Mouse (Mus musculus): Measurements from ENCODE around the gene Slc35b2.

Slc35b2 gene

DNA sequence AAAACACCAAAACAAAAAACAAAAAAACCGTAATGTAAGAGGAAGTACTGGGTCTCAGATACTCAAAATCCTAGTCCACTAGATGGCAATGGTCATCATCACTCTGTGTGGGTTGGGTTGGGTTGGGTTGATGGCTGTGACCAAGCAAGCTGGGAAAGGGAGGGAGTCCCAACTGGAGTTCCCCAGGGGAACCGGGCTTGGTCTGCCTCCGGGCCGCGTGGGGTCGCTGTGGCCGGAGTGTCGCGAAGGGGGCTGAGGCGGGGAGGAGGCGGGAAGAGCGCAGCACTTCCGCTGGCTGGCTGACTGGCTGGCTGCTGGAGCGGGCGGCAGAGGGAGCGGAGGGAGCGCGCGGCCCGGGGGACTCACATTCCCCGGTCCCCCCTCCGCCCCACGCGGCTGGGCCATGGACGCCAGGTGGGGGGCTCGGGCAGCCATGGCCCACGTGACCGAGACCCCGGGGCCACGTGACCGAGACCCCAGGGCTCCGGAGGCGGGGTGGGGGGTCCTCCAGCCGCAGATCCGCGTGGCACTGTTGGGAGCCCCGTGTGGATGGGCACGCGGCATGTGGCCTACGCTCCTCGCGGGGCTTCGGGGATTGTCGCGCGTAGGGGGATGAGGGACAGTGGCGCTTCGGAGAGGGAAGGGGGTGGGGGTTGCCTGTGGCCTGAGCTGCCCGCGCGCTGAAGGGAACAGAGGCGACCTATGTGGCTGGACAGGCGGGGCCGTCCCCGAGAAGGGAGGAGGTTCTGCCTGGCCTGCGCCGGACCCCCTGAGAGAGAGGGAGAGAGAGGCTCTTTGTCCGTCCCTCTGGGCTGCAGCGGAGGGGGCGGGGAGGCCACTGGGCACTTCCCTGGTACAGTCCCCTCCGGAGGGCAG lies at the start of gene Slc35b2:
TSS of gene Slc35b2 (plus strand) at position 220 of the 876 bp plus-strand sequence.
- DNase-seq (ENCODE audit: extremely low read depth, insufficient read length, low spot score), result peak; percentile 96

DNA sequence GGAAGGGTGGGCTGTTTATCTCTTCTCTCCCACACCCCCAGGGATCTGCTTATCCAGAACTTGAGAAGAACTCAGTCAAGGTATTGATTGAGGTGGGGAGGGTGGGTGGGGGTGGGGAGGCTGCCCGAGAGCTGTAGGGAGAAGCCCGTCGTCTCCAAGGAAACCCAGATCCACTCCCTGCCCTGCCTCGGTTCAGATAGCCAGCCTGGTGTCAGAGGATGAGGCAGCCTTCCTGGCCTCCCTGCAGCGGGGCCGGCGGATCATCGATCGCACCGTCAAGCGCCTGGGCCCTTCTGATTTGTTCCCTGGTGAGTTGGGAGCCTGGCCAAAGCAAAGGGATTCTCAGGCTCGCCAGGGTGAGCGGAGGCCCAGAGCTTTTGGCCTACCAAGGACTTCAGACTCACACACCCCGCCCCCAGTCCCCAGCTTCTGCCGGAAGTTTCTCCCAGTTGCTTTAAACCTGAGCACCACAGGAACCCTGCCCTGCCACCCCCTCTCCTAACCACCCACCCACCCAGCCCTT lies 48.4 kb upstream of the Slc35b2 start:
- DNase-seq (ENCODE audit: extremely low read depth, insufficient read length, low spot score), result no peak

DNA sequence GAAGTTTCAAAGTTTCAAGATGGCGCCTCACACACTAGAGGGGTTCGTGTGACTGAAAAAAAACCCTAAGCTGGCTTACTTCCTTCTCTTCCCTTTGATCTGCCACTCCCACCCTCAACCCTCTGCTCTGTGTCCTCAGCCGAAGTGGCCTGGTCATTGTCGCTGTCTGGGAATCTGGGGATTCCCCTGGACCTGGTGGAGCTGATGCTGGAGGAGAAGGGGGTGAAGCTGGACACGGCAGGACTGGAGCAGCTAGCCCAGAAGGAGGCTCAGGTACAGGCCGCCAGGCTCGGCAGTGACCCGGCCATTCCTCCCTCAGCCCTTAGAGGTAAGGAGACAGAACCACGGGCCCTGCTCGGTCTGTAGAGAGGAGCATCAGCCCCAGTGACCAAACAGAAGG lies 47.9 kb upstream of the Slc35b2 start:
- no peak for DNase-seq (ENCODE audit: extremely low read depth, insufficient read length, low spot score)

DNA sequence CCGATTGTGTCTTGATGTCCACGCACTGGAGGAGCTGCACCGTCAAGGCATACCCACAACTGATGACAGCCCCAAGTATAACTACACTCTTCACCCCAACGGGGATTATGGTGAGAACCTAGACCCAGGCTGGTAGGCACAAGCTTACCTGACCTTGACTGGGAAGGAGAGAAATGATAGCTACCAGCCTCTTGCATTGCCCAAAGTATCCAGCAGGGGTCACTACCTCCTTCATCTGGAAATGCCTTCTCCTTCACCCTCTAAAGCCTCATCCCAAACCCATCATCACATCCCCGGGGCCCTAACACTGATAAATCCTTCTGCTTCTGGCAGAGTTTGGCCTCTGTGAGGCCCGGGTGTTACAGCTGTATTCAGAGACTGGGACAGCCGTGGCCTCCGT lies 47.2 kb upstream of the Slc35b2 start:
- DNase-seq (ENCODE audit: extremely low read depth, insufficient read length, low spot score), result no peak

DNA sequence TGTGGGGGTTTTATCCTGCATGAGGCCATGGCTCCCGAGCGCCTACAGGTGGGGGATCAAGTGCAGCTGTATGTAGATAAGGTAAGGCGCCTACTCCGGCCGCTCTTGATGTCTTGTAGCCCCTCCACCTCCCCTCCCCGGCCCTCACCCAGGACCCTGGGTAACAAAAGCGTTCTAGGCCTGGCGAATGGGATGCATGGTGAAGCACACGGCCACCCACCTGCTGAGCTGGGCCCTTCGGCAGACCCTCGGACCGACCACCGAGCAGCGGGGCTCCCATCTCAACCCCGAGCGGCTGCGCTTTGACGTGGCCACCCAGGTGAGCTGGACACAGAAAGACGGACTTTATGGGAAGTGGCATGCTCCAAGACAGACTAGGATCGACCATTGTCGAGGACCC lies 46.5 kb upstream of the Slc35b2 start:
- DNase-seq (ENCODE audit: extremely low read depth, insufficient read length, low spot score), result no peak

DNA sequence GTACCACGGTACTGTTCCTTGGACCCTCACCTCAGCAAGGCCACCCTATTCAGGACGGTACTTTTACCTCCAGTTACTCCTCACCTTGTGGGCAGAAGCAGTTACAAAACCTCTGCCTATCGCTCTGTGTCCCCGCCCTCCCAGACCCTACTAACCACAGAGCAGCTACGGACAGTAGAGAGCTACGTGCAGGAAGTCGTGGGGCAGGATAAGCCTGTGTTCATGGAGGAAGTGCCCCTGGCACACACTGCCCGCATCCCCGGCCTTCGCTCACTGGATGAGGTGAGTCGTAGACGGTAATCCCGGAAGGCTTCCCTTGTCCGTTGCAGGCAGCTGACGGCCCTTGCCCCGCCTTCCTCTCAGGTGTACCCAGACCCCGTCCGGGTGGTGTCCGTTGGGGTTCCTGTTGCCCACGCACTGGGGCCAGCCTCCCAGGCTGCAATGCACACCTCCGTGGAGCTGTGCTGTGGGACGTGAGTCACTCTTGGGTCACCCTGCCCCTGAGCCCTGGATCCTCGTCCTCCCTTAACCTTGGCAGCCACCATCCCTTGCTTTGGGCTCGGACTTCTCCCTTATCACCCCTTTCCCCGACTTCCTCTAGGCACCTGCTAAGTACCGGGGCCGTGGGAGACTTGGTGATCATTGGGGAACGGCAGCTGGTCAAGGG lies 46.0 kb upstream of the Slc35b2 start:
- no peak for DNase-seq (ENCODE audit: extremely low read depth, insufficient read length, low spot score)

DNA sequence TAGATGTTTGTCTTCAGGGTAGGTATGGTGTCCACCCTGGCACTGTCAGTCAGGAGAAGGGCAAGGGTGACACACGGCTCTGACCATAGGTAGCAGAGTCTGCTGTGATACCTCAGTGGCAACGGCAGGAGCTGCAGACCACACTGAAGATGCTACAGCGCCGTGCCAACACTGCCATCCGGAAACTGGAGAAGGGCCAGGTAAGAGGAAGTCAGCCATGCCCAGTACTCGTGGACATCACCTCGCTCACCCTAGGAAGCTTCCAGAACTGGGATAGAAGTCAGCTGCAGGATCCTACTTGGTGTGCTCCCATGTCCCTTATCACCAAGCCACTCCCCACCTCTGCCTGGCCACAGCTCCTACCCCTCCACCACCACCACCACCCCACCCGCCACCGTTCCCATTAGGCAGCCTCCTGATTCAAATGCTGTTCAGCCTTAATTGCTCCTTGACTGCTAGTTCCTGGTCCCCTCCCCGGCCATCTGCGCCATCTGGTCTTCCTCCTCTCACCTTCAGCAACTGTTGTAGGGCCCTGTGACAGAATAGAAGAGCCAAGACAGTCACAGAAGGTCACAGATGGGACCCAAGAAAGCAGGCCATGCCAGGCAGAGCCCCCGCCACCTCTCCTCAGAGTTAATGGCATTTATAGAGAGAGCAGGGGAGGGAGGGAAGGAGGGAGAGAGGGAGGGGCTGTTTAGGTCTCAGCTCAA lies 44.8 kb upstream of the Slc35b2 start:
- no peak for DNase-seq (ENCODE audit: extremely low read depth, insufficient read length, low spot score)

DNA sequence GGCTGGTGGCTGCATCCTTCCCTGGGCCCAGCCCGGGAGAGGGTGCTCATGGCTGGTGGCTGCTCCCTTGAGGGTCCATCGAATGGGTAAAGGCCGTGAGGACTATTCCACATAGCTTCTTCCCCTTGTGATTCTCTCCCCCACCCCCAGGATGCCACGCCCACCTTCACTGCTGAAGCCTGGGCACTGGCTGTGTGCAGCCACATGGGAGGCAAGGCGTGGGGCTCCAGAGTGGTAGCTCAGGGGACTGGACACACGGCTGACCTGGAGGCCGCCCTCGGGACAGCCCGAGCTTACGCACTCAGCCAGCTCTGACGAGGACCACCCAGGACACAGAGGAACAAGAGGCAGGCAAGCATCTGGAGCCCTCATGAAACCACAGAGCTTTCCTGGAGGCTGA lies 43.5 kb upstream of the Slc35b2 start:
- no peak for DNase-seq (ENCODE audit: extremely low read depth, insufficient read length, low spot score)

DNA sequence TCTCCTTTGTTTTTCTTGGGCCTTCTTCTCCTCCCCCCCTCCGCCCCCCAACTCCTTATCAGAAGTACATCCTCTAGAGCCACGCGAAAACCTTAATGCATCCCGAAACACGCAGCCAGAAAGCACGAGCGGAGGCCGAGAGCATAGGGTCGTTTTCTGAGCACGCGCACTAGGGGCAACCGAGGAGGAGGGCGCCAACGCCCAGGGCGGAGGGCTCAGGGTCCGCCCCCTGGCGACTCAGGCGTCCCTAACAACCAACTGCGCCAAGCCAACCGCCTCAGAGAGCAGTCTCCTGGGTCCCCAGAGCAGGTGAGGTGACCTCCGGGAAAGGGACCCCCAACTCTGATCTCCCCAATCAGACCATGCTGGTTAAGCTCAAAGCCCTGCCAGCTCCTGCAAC lies 40.4 kb upstream of the Slc35b2 start, which contains the start of gene Tcte1:
TSS of gene Tcte1 (plus strand) at position 172 of the 400 bp plus-strand sequence.
- no peak for DNase-seq (ENCODE audit: extremely low read depth, insufficient read length, low spot score)

DNA sequence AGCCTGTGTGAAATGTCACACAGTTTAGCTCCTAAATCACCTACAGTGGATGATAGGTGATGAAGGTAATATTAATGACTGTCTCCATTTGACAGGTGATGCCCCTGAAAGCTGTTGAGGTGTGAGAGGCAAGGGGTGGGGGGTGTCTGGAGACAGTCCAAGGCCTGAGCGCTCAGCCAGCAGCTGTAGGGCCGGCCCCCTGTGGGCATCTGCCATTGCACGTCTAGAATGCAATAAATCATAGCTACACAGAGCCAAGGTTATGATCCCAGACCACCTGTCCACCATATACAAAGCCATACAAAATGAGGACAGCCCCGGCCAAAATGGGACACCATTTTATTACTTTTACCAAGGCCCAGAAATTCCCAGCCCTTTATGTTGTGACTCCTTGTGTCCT lies 38.7 kb upstream of the Slc35b2 start:
- DNase-seq (ENCODE audit: extremely low read depth, insufficient read length, low spot score), result no peak

DNA sequence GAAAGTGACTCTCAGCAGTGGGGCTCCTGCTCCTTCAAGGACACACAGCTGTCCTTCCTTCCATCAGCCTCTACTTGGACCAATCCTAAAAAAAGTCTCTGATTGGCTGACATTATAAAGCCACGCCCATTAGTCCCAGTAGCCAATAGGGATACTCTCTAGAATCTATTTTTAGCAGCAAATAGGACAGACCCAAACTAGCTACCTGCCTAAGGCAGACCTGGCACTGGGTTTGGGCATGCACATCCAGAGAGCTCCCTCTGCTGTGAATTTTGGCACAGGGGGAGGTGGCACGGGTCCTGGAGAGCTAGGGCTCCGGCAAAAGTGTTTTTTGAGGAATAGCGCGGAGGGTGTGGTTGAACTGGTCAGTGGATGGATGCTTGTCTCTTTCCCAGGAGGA lies 37.1 kb upstream of the Slc35b2 start:
- DNase-seq (ENCODE audit: extremely low read depth, insufficient read length, low spot score), result no peak

DNA sequence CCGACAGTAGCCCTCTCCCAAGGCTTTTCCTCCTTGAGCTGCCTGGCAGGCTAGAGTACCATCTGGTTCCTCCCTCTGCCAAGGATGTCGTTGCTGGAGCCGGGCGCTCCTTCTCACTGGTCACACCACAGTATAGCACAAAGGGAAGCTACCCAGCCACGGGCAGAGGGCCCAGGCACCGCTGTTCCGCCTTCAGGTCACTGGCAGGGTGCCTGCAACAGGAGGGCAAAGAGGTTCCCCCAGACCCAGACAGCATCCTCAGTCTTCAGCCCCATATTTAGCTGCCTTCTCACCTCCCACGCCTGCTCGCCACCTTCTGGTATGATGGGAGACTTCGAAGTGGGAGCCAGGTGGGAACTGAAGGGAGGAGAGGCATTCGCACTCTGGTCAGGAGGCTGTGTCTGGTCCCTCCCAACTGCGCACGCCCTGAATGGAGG lies 33.3 kb upstream of the Slc35b2 start:
- no peak for DNase-seq (ENCODE audit: extremely low read depth, insufficient read length, low spot score)

DNA sequence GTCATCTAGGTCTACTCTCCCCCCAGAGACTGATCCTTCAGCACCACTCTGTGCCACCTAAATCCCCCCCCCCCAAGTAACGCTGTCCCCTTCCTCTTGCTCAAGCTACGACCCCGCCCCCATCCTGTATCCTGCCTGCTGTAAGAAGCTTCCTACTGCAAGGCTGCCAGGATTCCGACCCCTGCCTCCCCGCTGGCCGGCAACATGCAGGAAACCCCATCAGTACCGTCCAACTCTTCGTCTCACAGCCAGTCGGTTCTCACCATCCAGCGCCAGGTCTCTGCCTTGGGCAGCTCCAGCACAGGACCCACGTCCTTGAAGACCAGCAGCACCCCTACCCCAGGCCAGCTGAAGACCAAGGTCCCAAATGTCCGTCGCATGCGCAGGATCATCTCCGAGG lies 30.8 kb upstream of the Slc35b2 start:
- no peak for DNase-seq (ENCODE audit: extremely low read depth, insufficient read length, low spot score)

DNA sequence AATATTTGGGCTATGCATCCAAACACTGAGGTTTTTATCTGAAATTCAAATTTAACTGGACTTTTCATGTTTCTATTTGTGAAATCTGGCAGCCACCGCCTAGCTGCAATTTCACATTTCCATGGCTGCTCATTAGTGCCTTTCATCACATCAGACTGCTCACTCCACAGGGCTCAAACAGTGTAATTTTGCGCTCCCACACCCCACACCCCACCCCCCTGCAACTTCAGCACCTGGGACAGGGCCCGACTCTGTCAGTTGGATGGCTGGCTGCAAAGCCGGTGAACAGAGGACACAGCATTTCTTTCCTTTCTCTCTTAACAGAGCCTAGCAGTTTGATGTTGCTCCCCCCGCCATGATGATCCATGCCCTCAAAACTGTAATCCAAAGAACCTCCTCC lies 27.4 kb upstream of the Slc35b2 start:
- no peak for DNase-seq (ENCODE audit: extremely low read depth, insufficient read length, low spot score)

DNA sequence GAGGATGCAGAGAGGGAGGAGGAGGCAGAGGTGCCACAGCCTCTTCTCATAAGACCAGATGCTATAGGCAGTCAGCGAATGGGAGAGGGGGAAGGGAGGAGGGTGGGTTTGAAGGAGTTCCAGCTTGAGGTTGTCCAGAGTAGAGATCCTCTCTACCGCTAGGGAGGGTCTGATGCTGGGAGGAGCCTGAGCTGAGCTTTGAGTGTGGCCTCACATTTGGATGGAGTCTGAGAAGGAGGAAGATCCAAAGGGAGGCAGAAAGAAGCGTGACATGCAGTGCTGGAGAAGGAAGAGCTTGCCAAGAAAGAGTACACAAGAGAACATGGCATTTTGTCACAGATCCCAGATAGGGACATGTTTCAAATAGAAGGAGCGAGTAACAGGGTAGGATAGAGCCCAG lies 25.3 kb upstream of the Slc35b2 start:
- no peak for DNase-seq (ENCODE audit: extremely low read depth, insufficient read length, low spot score)

DNA sequence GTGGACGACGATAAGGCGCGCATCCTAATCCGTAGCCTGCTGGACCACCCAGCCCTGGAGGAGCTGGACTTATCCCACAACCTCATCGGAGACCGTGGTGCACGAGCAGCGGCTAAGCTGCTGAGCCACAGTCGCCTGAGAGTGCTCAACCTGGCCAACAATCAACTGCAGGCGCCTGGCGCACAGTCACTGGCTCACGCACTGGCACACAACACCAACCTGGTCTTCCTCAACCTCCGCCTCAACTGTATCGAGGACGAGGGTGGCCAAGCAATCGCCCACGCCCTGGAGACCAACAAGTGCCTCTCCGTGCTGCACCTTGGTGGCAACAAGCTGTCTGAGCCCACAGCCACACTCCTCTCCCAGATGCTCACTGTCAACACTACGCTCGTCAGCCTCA lies 24.0 kb upstream of the Slc35b2 start:
- DNase-seq (ENCODE audit: extremely low read depth, insufficient read length, low spot score), result no peak

DNA sequence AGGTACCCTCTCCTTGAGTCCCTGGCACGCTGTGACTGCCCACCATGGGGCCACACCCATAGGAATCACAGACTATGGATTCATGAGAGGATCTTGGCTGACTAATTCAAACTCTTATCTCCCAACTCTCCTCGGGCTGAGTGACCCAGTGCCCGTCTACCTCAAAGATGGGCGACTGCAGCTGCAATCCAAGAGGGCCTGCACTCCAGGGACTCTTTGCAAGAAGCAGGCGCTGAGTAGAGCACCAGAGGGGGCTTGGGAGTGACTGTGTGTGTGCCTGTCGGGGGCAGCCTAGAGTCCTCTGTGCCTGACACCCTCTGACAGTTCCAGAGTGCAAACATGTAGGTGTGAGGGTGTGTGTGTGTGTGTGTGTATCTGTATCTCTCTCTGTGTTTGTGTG lies 21.5 kb upstream of the Slc35b2 start:
- no peak for DNase-seq (ENCODE audit: extremely low read depth, insufficient read length, low spot score)

DNA sequence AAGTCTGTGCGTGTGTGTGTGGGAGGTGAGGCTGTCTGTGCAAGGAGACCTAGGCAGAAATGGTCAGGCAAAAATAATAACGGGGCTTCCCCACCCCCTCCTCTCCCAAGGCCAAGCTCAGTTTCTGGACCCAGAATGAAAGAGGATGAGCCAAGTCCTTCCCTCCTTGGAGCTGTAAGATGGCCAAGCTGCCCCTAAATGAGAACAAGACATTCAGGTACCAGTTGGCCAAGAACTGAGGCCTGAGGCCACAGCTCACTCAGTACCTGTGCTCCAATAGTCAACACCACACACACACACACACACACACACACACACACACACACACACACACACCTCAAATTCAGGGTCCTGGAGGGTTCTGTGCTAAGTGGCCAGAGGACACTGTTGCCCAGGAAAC lies 21.0 kb upstream of the Slc35b2 start:
- DNase-seq (ENCODE audit: extremely low read depth, insufficient read length, low spot score), result no peak

DNA sequence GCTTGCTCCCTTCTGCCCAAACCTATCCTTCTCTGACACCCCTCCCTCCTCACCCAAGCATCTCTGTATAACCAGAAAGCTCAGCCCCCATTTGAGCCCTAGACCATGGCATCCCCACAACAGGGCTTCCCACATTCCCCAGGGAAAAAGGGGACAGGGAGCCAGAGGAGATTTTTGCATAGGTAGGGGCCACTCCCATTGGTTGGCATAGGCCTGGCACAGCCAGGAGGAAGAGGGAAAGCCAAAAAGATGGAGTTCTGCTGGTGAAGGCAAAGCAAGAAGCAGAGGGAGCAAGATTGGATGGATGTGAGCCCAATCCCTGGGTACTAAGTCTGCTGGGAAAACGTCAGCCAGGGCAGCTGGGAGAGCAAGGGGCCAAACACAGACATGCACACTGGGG lies 20.6 kb upstream of the Slc35b2 start:
- no peak for DNase-seq (ENCODE audit: extremely low read depth, insufficient read length, low spot score)

DNA sequence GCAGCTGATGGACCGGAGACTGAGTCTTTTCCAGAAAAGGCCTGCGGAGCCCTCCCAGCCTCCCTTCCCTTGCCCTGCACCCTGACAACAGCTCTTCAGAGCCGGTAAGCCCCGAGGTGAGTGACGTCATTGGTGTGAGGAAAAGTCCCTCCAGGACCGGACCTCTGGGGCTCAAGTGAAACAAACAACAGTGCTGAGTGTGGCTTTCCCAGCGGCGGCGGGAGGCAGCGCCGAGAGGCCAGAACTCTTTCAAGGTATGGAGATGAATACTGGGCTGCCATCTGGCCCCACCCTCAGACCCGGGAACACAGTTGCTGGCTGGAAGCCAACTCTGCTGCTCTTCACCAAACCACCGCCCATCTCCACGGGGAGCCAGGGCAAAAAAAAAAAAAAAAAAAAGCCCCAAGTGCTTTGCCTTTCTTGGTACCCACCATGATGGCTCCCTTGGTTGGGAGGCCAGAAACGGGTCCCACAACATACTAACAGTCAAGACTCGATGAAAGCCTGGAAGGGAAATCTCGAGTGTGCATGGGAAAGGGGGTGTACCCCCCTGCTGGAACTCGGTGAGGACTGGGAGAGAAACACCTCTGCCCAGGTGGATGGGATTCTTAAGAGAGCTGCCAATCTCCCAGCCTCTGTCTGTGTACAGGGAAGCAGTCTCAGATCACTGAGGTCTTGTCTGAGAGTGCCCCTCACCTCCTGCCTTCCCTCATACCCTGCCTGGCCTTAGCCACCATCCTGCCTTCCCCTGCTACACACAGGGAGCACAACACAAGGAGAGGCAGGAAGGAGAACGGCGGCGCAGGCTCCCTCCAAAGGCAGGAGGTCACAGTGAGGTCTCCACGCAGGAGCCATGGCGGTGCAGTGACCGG lies 19.4 kb upstream of the Slc35b2 start:
- no peak for DNase-seq (ENCODE audit: extremely low read depth, insufficient read length, low spot score)
